Mouse (Mus musculus) G1E-ER4 (cell line): ENCODE data around the gene Taar8b. TPM values are rescaled to one million over a fixed set of nuclear protein-coding genes. Genes with fewer than 3 reads are reported as not detected.

Experiments used
- GATA1 ChIP-seq: IDR thresholded peaks from one replicate; pipeline ENCODE4 v1.8.0; 2012; ENCODE audit warnings: low read length, inconsistent platforms
- polyA plus RNA-seq: library from polyadenylated mRNA; stranded (reverse); fragments of >175 nt; gene quantifications from 2 replicates; pipeline ENCODE4 v1.2.3, GENCODE M21; 2012

Gene Taar8b
- polyA plus RNA-seq, 1 experiment = not detected

- no peak for TF ChIP-seq GATA1
Measured at GRCm38 (mm10) chr10:24058986-24059385, 33.1 kb downstream of the Taar8b start.

GRCm38 (mm10) chr10:24052039-24052438 lies 40.1 kb downstream of the Taar8b start:
- no peak for TF ChIP-seq GATA1

GRCm38 (mm10) chr10:24049210-24049609 lies 42.9 kb downstream of the Taar8b start, which contains the start of gene Taar7f:
Gene Taar7f (plus strand): TSS chr10:24049510.
- TF ChIP-seq GATA1 = no peak

Other genes starting within 250 kb of the Taar8b start
- gene Vnn3, start 240.8 kb downstream of the Taar8b start, polyA plus RNA-seq = not detected in 2 replicates
- gene Vnn1, start 197.6 kb downstream of the Taar8b start, polyA plus RNA-seq = not detected in 2 replicates
- gene Taar1, start 171.9 kb downstream of the Taar8b start, polyA plus RNA-seq = not detected in 2 replicates
- not detected in 2 replicates for gene Taar2, start 153.7 kb downstream of the Taar8b start, polyA plus RNA-seq
- gene Taar3, start 142.7 kb downstream of the Taar8b start, polyA plus RNA-seq = not detected in 2 replicates
- not detected in 2 replicates for gene Taar4, start 131.8 kb downstream of the Taar8b start, polyA plus RNA-seq
- gene Taar5, start 121.6 kb downstream of the Taar8b start, polyA plus RNA-seq = not detected in 2 replicates
- not detected in 2 replicates for gene Taar6, start 106.6 kb downstream of the Taar8b start, polyA plus RNA-seq
- gene Taar7a, start 98.8 kb downstream of the Taar8b start, polyA plus RNA-seq = not detected in 2 replicates
- not detected in 2 replicates for gene Taar7b, start 92.4 kb downstream of the Taar8b start, polyA plus RNA-seq
- gene Taar7d, start 65.1 kb downstream of the Taar8b start, polyA plus RNA-seq = not detected in 2 replicates
- not detected in 2 replicates for gene Taar7e, start 54.7 kb downstream of the Taar8b start, polyA plus RNA-seq
- not detected in 2 replicates for gene Taar7f, start 42.8 kb downstream of the Taar8b start, polyA plus RNA-seq
- not detected in 2 replicates for gene Taar8a, start 15.8 kb downstream of the Taar8b start, polyA plus RNA-seq
- not detected in 2 replicates for gene Taar8c, start 9.6 kb upstream of the Taar8b start, polyA plus RNA-seq
- gene Taar9, start 17.2 kb upstream of the Taar8b start, polyA plus RNA-seq = not detected in 2 replicates
- 34.6 and 43.1 TPM in 2 replicates for gene Stx7, start 57.0 kb upstream of the Taar8b start, polyA plus RNA-seq
- not detected in 2 replicates for gene Moxd1, start 131.2 kb upstream of the Taar8b start, polyA plus RNA-seq